Mouse (Mus musculus): ENCODE data around the gene Zfp981.
"Not testable (repeated sequence)": the region's sequence is repeated elsewhere in the genome, so short reads cannot be mapped to it uniquely, and the experiment has no call there.

Gene Zfp981

DNA sequence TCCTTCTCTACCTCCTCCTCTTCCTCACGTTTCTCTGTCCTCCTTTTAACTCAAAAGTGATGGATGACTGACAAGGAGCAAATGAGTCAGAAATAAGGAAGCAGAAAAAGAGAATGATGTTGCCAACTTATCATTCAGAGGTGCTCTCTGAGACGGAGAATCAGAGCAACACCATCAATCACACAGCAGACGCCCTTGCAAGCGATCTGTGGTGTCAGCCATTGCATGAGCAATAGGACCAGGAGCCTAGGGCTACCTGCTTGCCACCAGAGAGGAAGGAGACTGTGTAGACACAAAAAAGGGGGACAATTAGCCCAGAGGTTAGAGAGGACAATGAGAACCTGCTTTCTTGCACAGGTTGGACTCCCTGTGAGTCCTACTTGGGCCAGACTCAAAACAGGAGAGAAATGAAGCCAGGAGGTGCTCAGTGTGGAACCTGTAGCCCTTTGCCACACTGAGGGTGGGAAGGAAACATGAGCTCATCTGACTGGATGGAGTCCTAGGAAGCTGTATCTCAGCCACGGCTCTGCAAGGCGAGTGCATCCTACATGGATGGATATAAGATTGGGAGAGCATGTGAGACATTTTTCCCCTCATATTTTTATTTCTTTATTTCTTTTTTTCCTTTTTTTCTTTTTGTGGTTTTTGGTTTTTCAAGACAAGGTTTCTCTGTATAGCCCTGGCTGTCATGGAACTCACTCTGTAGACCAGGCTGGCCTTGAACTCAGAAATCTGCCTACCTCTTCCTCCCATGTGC, 16.5 kb upstream of the Zfp981 start:
- not testable (repeated sequence) for DNase-seq (ENCODE audit: low read depth, low spot score)

DNA sequence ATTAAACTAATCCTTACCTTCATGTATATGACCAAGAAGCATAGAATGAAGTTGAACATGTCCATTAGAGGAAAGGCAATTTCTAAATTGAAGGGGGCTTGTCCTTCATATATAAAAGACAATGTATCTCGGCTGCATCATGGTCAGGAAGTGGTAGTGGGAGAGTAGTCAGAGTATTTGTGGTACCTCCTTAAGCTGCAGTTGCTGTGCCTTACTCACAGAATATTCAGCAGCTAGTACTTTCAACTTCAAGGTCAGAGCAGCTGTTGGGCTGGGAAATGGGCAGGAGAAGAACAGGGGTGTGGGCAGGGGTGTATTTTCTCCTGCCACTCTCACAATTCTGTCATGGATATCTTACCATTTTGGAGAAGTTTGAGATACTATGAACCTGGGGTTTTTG, 15.1 kb upstream of the Zfp981 start:
- DNase-seq (ENCODE audit: low read depth, low spot score), result not testable (repeated sequence)

DNA sequence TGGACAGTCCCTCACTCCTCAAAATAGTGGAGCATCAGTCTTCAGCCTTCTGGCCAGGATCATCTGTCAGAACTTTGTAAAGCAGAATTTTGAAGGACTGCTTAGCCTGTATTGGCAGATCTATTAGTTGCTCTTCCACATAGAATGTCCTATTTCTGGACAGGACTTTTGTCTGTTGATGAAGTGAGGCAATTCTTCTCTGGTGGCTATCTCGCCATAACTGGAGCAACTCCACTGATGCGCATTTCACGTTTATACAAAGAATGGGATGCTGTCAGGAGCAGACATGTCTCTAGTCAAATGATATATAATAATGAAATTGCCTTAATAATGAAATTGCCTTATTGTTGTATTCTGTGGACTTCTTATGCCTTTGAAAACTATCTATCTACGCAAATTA, 12.6 kb upstream of the Zfp981 start:
- not testable (repeated sequence) for DNase-seq (ENCODE audit: low read depth, low spot score)

DNA sequence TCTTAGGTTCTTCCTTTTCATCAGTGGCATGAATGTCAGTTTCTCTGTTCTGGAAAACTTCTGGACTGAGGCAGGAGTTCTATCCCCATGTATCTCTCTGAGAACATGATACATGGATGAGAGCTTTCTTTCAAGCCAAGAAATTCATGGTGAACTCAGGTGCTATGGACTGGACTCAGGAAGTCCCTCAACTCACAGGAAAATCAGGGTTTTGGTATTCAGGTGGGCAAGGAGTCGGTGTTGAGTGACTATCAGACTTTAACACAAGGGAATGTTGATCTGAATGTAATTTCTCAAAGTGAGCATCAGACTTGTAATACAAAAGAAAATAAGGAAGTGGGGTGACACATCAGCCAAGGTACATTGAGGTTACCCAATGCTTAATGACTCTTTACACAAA, 9.8 kb upstream of the Zfp981 start:
- DNase-seq (ENCODE audit: low read depth, low spot score), result not testable (repeated sequence)

DNA sequence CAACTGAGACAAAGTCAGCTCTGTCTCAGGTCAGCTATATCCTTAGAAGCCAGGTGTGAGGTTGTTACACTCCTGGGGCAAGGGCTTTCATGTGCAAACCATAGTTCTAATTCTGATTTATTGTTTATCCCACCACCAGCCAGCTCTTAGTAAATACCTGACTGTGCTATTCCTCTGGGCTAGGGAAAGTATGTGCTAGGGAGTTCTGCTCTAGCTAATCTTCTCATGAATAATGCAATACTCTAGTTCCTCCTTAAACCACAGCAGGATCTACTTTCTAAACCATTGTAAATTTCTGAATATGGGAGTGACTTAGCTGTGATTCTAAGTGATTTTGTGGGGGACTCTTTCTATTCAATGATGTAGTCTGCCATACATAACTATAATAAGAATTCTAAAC, 9.4 kb upstream of the Zfp981 start:
- no peak for DNase-seq (ENCODE audit: low read depth, low spot score)

DNA sequence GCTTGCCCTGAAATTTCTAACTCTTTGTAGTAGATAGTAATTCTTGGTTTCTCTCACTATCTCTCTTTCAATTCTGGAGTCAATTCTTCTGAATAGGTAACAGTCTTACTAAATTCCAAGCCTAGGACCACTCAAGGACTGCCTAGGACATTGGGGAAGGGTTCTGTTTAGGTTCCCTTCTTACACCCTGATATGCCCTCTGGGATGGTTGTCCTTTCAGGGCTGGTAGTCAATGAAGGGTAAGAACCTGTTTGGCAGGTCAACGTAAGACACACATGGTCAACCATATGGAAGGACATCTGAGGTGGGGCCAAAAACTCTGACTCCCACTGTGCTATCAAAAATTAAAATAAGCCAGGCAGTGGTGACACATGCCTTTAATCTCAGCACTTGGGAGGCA, 9.0 kb upstream of the Zfp981 start:
- no peak for DNase-seq (ENCODE audit: low read depth, low spot score)

DNA sequence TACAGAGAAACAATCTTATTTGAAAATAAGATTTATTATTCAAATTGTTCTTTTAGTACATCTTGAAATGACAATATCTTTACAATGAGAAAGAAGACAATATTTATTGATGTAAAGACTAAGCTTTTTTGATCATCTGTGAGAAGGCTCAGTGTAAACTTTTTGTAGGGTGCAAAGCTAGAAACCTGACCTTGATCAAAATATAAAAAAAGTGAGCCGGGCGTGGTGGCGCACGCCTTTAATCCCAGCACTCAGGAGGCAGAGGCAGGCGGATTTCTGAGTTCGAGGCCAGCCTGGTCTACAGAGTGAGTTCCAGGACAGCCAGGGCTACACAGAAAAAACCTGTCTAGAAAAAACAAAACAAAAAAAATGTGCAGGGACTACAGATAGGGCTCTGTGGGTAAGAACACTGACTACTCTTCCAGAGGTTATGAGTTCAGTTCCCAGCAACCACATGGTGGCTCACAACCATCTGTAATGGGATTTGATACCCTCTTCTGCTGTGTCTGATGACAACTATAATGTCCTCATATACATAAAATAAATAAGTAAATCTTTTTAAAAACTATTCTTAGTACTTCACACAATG, 8.4 kb upstream of the Zfp981 start:
- not testable (repeated sequence) for DNase-seq (ENCODE audit: low read depth, low spot score)

DNA sequence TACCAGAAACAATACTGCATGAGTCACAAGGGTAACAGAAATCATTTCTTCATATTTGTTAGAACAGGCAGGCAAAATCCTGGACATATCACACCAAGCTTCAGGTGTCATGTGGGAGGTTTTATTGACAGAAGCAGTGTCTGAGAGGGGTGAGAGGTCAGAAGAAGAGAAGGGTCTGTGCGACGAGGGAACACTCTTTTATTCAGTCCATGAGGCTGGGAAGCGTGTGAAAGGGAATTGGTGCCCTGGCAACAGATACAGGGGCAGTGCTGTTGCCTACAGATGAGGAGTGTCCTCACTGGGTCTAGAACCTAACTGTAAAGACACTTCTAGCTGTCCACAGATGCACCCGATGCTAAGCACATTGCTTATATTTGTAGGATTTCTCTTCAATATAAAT, 6.8 kb upstream of the Zfp981 start:
- no peak for DNase-seq (ENCODE audit: low read depth, low spot score)

DNA sequence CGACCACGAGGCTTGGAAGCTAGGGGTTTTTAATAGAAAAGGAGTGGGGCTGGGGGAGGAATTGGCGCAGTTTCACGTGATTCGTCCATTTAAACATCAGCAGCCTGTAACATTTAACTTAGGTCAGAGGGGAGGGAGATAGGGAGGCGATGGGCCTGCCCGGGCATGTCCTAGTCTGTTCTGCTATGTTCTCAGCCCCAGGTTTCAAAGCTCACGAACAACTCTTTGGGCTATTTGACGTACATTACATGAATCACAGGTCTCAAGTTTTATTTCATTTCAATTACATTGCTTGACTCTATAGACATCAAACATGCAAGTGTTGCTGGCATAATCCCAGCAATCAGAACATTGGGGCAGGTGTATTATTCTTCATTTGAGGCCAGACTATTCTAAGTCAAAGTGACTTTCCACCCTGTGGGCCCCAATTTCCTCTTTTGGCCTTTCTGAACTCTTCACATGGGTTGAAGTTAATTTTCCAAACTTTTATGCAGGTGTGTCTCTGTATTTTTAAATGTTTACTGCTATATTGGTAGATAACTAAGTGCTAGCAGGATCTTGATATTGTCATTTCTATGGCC, 4.0 kb upstream of the Zfp981 start:
- not testable (repeated sequence) for DNase-seq (ENCODE audit: low read depth, low spot score)

DNA sequence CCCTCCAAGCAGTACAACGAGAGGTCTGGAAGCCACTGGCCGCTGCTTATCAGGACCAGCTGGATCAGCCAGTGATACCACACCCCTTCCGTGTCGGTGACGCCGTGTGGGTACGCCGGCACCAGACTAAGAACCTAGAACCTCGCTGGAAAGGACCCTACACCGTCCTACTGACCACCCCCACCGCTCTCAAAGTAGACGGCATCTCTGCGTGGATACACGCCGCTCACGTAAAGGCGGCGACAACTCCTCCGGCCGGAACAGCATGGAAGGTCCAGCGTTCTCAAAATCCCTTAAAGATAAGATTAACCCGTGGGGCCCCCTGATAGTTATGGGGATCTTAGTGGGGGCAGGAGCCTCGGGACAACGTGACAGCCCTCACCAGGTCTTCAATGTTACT, 7.2 kb downstream of the Zfp981 start:
- DNase-seq (ENCODE audit: low read depth, low spot score), result not testable (repeated sequence)

DNA sequence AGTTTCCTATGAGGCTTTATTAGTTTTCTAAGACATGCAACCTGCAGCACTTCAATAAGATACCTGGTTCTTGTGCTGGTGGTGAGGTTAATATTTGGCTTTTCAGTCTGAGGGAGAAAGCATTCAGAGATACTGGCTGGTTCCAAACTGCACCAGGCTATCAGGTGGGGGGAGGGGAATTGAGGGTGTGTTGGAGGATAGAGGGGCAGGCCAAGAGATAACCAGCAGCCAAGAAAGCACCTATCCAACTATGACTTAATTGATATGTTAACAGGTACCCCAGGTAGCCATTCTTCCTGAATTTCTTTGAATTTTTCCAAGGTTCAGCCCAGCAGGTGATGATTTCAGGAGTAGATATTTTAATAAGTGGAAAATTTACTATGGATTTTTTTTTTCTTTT, 10.0 kb downstream of the Zfp981 start:
- DNase-seq (ENCODE audit: low read depth, low spot score), result not testable (repeated sequence)

DNA sequence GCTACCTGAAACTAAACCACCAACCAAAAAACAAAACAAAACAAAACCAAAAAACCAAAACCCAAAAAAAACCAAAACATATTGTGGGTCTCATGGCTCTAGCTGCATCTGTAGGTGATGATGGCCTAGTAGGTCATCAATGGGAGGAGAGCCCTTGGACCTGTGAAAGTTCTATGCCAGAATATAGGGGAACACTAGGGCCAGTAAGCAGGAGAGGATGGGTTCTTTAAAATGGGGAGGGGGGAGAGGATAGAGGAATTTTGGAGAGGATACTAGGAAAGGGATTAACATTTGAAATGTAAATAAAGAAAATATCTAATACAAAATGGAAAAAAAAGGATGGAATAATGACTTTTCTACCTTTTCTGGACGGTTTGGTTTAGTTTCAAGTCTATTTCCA, 14.6 kb downstream of the Zfp981 start:
- DNase-seq (ENCODE audit: low read depth, low spot score), result no peak

DNA sequence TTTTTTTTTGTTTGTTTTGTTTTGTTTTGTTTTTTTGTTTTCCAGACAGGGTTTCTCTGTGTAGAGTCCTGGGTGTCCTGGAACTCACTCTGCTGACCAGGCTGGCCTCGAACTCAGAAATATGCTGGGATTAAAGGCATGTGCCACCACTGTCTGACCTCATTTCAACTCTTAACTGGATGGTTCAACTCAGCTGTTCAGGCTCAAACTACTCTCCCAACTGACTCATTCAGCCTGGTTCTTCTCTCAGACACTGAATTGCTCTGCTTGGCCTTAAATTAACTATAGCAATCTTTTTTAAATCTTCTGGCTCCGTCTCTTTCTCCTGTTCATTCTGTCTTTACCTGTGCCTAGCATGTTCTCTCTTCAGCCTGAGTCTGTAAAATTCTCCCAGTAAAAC, 15.3 kb downstream of the Zfp981 start:
- not testable (repeated sequence) for DNase-seq (ENCODE audit: low read depth, low spot score)

DNA sequence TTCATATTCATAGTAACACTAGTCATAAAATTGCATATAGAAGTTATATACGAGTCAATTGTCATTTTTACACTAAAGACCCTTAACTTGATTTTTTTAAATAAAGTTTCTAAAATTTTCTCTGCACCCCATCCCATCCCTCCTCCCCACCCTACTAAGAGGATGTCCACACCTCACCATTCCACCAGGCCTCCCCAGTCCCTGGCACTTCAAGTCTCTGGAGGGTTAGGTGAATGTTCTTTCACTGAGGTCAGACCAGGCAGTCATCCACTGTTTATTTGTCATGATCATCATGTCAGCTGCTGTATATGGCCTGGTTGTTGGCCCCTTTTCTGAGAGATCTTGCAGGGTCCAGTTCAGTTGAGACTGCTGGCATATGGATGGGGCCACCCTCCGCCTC, 18.9 kb downstream of the Zfp981 start:
- DNase-seq (ENCODE audit: low read depth, low spot score), result no peak

DNA sequence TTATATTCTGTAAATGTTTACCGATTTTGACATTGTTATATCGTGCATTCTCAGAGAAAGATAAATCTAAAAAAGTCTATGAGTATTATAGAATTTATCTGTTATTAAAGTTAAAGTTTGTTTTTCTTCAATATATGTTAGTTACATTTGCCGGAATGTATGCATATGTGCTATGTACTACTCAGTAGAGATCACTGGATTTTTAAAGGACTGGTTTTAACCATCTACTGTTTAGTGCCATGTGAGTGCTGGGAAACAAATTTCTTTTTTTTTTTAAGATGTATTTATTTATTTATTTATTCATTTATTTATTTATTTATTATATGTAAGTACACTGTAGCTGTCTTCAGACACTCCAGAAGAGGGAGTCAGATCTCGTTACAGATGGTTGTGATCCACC, 32.7 kb downstream of the Zfp981 start:
- DNase-seq (ENCODE audit: low read depth, low spot score), result no peak

DNA sequence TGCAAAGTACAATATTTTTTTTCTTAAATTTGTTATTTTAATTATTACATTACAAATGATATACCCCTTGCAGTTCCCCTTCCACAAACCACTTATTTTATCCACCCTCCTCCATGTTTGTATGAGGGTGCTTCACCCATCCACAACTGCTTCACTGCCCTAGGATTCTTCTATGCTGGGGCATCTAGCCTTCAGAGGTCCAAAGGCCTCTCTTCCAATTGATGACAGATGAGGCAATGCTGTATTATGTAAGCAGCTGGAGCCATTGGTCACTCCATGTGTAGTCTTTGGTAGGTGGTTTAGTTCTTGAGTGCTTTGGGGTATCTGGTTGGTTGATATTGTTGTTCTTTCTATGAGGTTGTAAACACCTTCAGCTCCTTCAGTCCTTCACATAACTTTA, 34.1 kb downstream of the Zfp981 start:
- DNase-seq (ENCODE audit: low read depth, low spot score), result no peak

DNA sequence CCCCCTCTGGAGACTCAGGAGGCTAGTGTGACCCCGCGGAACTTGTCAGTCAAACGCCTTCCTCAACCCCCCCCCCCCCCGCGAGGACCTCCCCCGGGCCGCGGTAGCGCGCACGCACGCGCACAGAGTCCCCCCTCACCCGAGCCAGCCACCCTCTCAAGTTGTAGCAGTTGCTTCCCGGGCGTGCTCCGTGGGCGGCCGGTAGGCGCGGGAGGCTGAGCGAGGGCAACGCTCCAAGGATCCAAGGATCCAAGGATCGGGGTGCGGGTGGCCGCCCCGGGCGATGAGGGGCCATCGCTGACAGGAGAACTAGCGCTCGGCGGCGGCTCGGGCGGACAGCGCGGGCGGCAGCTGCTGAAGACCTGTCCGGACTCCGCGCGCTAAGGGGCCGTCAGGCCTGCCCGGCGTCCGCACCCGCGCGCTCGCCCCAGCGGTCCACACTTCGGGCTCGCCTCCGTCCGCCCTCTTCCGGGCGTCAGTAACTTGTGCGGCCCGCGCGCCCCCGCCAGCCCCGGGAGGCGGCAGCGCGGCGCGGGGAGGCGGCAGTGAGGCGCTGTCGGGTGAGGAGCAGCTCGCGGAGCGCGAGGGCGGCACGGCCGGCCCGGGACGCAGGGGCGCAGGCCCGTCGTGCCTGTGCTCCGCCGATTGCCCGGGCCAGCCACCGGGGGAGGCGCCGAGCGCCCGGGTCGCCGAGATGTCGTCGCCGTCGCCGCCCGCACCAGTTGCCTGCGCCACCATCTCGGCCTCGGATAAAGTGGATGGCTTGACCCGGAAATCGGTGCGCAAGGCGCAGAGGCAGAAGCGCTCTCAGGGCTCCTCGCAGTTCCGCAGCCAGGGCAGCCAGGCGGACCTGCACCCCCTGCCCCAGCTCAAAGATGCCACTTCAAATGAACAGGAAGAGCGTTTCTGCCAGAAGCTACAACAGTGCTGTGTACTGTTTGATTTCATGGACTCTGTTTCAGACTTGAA, 78.4 kb downstream of the Zfp981 start:
- DNase-seq (ENCODE audit: low read depth, low spot score), result not testable (repeated sequence)

Data from c-Kit-negative CD71-positive TER-119-positive erythroid progenitor cells, embryonic 14.5 days (primary cell).